Mouse (Mus musculus) C2C12 (cell line): ENCODE data around the gene Plekha4.
"Not testable (repeated sequence)": the region's sequence is repeated elsewhere in the genome, so short reads cannot be mapped to it uniquely, and the experiment has no call there.

ENCODE experiments used
- CTCF ChIP-seq: IDR thresholded peaks from one replicate; pipeline ENCODE4 v1.5.1; 2011; ENCODE audit not compliant: control insufficient read depth, insufficient read depth, insufficient read length
- MAX ChIP-seq: IDR thresholded peaks from one replicate; pipeline ENCODE4 v1.6.1; 2011; ENCODE audit warnings: mild to moderate bottlenecking, control low read depth
- MYOG ChIP-seq: IDR thresholded peaks from one replicate; pipeline ENCODE4 v1.6.1; 2011; ENCODE audit not compliant: control insufficient read depth, insufficient read length; ENCODE audit errors: extremely low read depth
- USF1 ChIP-seq: IDR thresholded peaks from one replicate; pipeline ENCODE4 v1.6.1; 2011; ENCODE audit warnings: low read depth, mild to moderate bottlenecking, control low read depth, moderate library complexity

DNA sequence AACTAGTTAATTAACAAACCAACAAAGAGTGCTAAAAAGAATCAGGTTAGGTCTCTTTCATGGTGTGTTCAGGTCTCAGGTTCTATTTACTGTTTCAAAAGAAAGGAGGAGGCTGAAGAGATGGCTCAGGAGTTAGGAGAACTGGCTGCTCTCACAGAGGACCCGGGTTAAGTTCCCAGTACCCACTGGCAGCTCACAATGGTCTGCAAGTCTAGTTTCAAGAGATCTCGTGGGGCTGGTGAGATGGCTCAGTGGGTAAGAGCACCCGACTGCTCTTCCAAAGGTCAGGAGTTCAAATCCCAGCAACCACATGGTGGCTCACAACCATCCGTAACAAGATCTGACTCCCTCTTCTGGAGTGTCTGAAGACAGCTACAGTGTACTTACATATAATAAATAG is 45.8 kb upstream of the Plekha4 start:
- TF ChIP-seq CTCF, MYOG, USF1, MAX: not testable (repeated sequence)
